Mouse (Mus musculus) granulocyte monocyte progenitor cell, adult 5-6 weeks (primary cell): ENCODE measurements around the gene Ly6f. TPM values are rescaled to one million over a fixed set of nuclear protein-coding genes. Genes with fewer than 3 reads are reported as not detected.

Experiments used
- ATAC-seq: replicated peaks from 2 replicates; pipeline ENCODE4 v1.8.0; 2016; ENCODE audit warnings: mild to moderate bottlenecking, moderate TSS enrichment, inconsistent platforms; ENCODE audit not compliant: poor library complexity, severe bottlenecking
- total RNA-seq, 2 experiments: library from RNA; stranded (forward) in 1 of 2; stranded (reverse) in 1 of 2; fragments of 200-712, 200-1000 nt in 1 of 2; fragments of >200 nt in 1 of 2; fragmentation: Nextera tagmentation in 1 of 2; gene quantifications; 2 replicates each; pipeline ENCODE4 v1.2.3; 2014 to 2017

Gene Ly6f
- total RNA-seq, 2 experiments from 2014 or later: not detected

GRCm38 (mm10) chr15:75314421-75314820 is 46.2 kb downstream of the Ly6f start:
- no peak for ATAC-seq

- no peak for ATAC-seq
Observed at GRCm38 (mm10) chr15:75317255-75317654, 49.0 kb downstream of the Ly6f start.

- ATAC-seq: no peak
Observed at GRCm38 (mm10) chr15:75318584-75318983, 50.4 kb downstream of the Ly6f start.

DNA sequence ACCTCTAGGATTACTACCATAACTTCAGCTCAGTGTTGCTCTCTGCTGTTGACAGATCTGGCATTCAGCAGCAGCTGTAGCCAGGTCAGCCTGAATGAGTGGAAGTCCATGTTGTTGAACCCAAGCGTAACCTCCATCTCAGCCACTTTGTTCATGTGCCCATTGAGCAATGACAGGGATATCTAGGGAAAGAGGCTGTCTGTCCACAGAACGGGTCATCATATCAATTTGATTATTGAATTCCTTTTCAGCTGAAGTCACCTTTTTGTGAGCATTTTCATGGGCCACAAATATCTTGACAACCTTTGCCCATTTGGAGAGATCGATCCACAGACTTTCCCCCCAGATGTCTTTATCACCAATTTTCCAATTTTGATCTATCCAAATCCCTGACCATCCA is 51.9 kb downstream of the Ly6f start:
- ATAC-seq: no peak

Other genes starting within 250 kb of the Ly6f start
- 0.71 and 3.4 TPM in 2 replicates for gene Ly6c1, start 219.6 kb upstream of the Ly6f start, total RNA-seq (2014; fragmentation: Nextera tagmentation)
- gene Ly6c1, start 219.6 kb upstream of the Ly6f start, total RNA-seq (2017): 2.7 and 3.7 TPM in 2 replicates
- 3,770 and 4,250 TPM in 2 replicates for gene Ly6c2, start 156.5 kb upstream of the Ly6f start, total RNA-seq (2014; fragmentation: Nextera tagmentation)
- 1,953 and 2,572 TPM in 2 replicates for gene Ly6c2, start 156.5 kb upstream of the Ly6f start, total RNA-seq (2017)
- 2.7 TPM in 1 of 2 replicates, not detected in the other for gene Ly6g, start 113.2 kb upstream of the Ly6f start, total RNA-seq (2014; fragmentation: Nextera tagmentation)
- 3.2 and 4.9 TPM in 2 replicates for gene Ly6g, start 113.2 kb upstream of the Ly6f start, total RNA-seq (2017)
- not detected in 2 replicates for gene BC025446, start 52.0 kb upstream of the Ly6f start, total RNA-seq (2014; fragmentation: Nextera tagmentation)
- not detected in 2 replicates for gene BC025446, start 52.0 kb upstream of the Ly6f start, total RNA-seq (2017)